Mouse (Mus musculus) kidney, adult 2 months (tissue): Measurements from ENCODE around the gene Rsg1. TPM values are rescaled to one million over a fixed set of nuclear protein-coding genes. Genes with fewer than 3 reads are reported as not detected.

Experiments
- DNase-seq: peaks from one replicate; pipeline ENCODE4 v3.0.0; 2021
- H3K27ac ChIP-seq: fragments of 200-500 bp; 2 replicates; pipeline ENCODE4 v1.5.1; 2012; ENCODE audit warnings: low read depth, low read length, control low read depth, inconsistent platforms; ENCODE audit not compliant: insufficient read depth
- H3K27me3 ChIP-seq: fragments of 200-500 bp; replicated peaks from 2 replicates; pipeline ENCODE4 v1.6.1; 2012; ENCODE audit warnings: mild to moderate bottlenecking, moderate library complexity, low read length, inconsistent platforms; ENCODE audit not compliant: control insufficient read depth, insufficient read depth
- H3K36me3 ChIP-seq: fragments of 200-500 bp; 2 replicates; pipeline ENCODE4 v1.6.1; 2012; ENCODE audit warnings: mild to moderate bottlenecking, moderate library complexity, low read length, inconsistent platforms; ENCODE audit not compliant: control insufficient read depth, insufficient read depth
- H3K4me1 ChIP-seq: fragments of 200-500 bp; 2 replicates; pipeline ENCODE4 v1.6.1; 2011; ENCODE audit warnings: low read length; ENCODE audit not compliant: control insufficient read depth, insufficient read depth
- H3K4me3 ChIP-seq: fragments of 200-500 bp; 2 replicates; pipeline ENCODE4 v1.5.1; 2011; ENCODE audit warnings: mild to moderate bottlenecking, low read depth, low read length, control low read depth; ENCODE audit not compliant: insufficient read depth
- CTCF ChIP-seq: fragments of 200-500 bp; conservative IDR thresholded peaks from 2 replicates; pipeline ENCODE4 v1.5.1; 2011; ENCODE audit warnings: low read depth, mild to moderate bottlenecking, control low read depth, low read length, moderate library complexity, mixed read lengths; ENCODE audit not compliant: insufficient read depth, insufficient read length
- POLR2A ChIP-seq: fragments of 200-500 bp; IDR thresholded peaks from one replicate; pipeline ENCODE4 v1.6.1; 2011; ENCODE audit warnings: low read depth, low read length, control low read depth
- WGBS: fragments of 180-500 bp; shearing (Covaris S2); methylation state at CpG from one replicate; pipeline ENCODE4 v1.1.7; 2018; 5-methylcytosine and 5-hydroxymethylcytosine counted together
- polyA plus RNA-seq: library from polyadenylated mRNA; depleted of rRNA; stranded (reverse); fragments of >200 nt; gene quantifications from 2 replicates; pipeline ENCODE4 v1.2.3, GENCODE M21; 2012

Rsg1 gene
- polyA plus RNA-seq, 1 experiment: 1.2 TPM

GRCm38 (mm10) chr4:141241861-141242260 is 28.1 kb downstream of the Rsg1 start:
- 55% methylated on average over 15 of the region's 15 CpGs for WGBS
- Histone ChIP-seq H3K4me3 (no peak overlapping the region), H3K4me1 (peaks cover 25% of the 10 kb centered on the region), H3K36me3 (no peaks in the 10 kb centered on the region), H3K27ac (no peak overlapping the region), H3K27me3 (no peaks in the 10 kb centered on the region)
- TF ChIP-seq POLR2A (no peak), CTCF (no peak)
- DNase-seq: no peak

GRCm38 (mm10) chr4:141242651-141243241 is 29.0 kb downstream of the Rsg1 start:
- 15% methylated on average over 11 of the region's 11 CpGs for WGBS
- DNase-seq: peak; percentile 74
- TF ChIP-seq POLR2A (no peak), CTCF (no peak)
- Histone ChIP-seq H3K27me3 (no peaks in the 10 kb centered on the region), H3K36me3 (no peaks in the 10 kb centered on the region), H3K27ac (peak overlapping the region; percentile 18; the same call in 1 of the 2 replicates), H3K4me3 (0 out of 2 replicates have a peak overlapping the region, but pooled peaks have one; percentile 5), H3K4me1 (peaks cover 29% of the 10 kb centered on the region)

GRCm38 (mm10) chr4:141243636-141244035 is 29.9 kb downstream of the Rsg1 start:
- no peak for TF ChIP-seq POLR2A
- H3K4me1 ChIP-seq: peaks cover 29% of the 10 kb centered on the region
- WGBS: 67% methylated on average over 5 of the region's 5 CpGs
- H3K27me3 ChIP-seq: no peaks in the 10 kb centered on the region
- H3K4me3 ChIP-seq: no peak overlapping the region
- DNase-seq: no peak
- no peaks in the 10 kb centered on the region for H3K36me3 ChIP-seq
- no peak overlapping the region for H3K27ac ChIP-seq

DNA sequence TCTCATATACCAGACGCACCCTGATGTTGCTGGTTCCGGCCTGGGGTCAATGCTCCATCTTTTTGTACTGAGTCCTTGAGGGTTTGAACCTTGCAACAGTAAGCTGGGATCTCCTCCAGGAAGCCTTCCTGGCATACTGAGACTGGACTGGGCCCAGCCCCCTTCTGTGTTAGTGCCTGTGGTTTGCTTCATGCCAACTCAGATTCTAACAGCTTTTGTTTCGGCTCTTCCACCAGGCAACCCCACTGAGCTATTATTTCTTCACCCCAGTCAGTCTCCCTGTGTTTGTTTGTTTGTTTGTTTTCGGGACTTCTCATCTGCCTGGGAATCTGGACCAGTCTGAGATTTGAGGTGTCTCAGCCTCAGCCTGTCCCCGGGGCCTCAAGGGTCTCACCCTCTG is 30.6 kb downstream of the Rsg1 start:
- Histone ChIP-seq H3K27me3 (no peaks in the 10 kb centered on the region), H3K27ac (no peak overlapping the region), H3K36me3 (no peaks in the 10 kb centered on the region), H3K4me3 (no peak overlapping the region), H3K4me1 (peaks cover 26% of the 10 kb centered on the region)
- WGBS: 81% methylated on average over 5 of the region's 5 CpGs
- DNase-seq: no peak
- TF ChIP-seq POLR2A (no peak), CTCF (no peak)

DNA sequence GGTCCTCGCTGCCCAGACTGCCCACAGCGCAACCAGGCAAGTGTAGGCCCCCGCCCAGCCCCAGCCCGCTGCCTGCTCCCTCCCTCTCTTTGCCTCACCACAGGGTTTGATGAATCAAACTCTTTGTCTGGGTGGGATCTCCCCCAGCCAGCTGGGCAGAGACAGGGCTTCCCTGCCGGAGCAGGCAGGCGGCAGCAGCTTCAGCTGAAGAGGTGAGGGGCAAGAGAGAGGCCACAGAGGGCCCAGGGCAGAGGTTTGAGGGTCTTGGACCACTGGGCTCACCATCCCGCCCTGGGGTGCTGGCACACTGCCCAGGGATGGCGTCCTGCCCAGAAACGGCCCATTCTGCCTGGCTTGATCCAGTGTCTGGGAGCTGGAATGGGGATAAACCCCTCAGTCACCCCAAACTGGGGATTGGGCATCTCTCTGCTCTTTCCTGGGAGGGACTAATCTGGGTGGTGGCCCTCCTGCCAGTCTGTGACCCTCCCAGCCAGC is 31.2 kb downstream of the Rsg1 start:
- H3K27me3 ChIP-seq: no peaks in the 10 kb centered on the region
- TF ChIP-seq POLR2A (no peak), CTCF (no peak)
- H3K4me1 ChIP-seq: peaks cover 20% of the 10 kb centered on the region
- no peaks in the 10 kb centered on the region for H3K36me3 ChIP-seq
- H3K4me3 ChIP-seq: no peak overlapping the region
- H3K27ac ChIP-seq: no peak overlapping the region
- peak; percentile 65 for DNase-seq
- WGBS: 42% methylated on average over 9 of the region's 9 CpGs

- H3K36me3 ChIP-seq: no peaks in the 10 kb centered on the region
- no peak for TF ChIP-seq POLR2A
- no peak for TF ChIP-seq CTCF
Observed at GRCm38 (mm10) chr4:141246089-141246997, 32.6 kb downstream of the Rsg1 start.

GRCm38 (mm10) chr4:141246998-141247350 is 33.2 kb downstream of the Rsg1 start:
- no peaks in the 10 kb centered on the region for H3K27me3 ChIP-seq
- no peaks in the 10 kb centered on the region for H3K36me3 ChIP-seq
- no peak overlapping the region for H3K27ac ChIP-seq
- no peak for TF ChIP-seq CTCF
- no peak for DNase-seq
- 21% methylated on average over 17 of the region's 17 CpGs for WGBS
- H3K4me1 ChIP-seq: peaks cover 14% of the 10 kb centered on the region
- no peak overlapping the region for H3K4me3 ChIP-seq

More at GRCm38 (mm10) chr4:141246089-141246997, 32.6 kb downstream of the Rsg1 start:
- no peaks in the 10 kb centered on the region for H3K27me3 ChIP-seq
- H3K27ac ChIP-seq: no peak overlapping the region
- peaks cover 14% of the 10 kb centered on the region for H3K4me1 ChIP-seq
- no peak for DNase-seq
- WGBS: 51% methylated on average over 24 of the region's 24 CpGs
- H3K4me3 ChIP-seq: no peak overlapping the region
